Mouse (Mus musculus): Measurements from ENCODE around the gene Nprl3. TPM values are rescaled to one million over a fixed set of nuclear protein-coding genes. Genes with fewer than 3 reads are reported as not detected.

Nprl3 gene
- polyA plus RNA-seq, 1 experiment from 2014 or later: 47.8 TPM

- no peak overlapping the region for H3K4me3 ChIP-seq
- H3K27ac ChIP-seq (replicated peaks): no peak overlapping the region
- H3K36me3 ChIP-seq (replicated peaks): peaks cover 97% of the 10 kb centered on the region
- no peaks in the 10 kb centered on the region for H3K27me3 ChIP-seq (replicated peaks; ENCODE audit: low read depth, poor library complexity, severe bottlenecking)
- no peaks in the 10 kb centered on the region for H3K9me3 ChIP-seq
- 60% methylated on average over 9 of the region's 9 CpGs for WGBS
- 0 out of 2 replicates have a peak, but pooled peaks cover 6% of the 10 kb centered on the region for H3K4me1 ChIP-seq
- DNase-seq (ENCODE audit: low spot score): peak; percentile 63
Observed at GRCm38 (mm10) chr11:32236712-32237410, 30.6 kb downstream of the Nprl3 start.

GRCm38 (mm10) chr11:32236132-32236531 is 31.4 kb downstream of the Nprl3 start:
- Histone ChIP-seq H3K27me3 (replicated peaks; ENCODE audit: low read depth, poor library complexity, severe bottlenecking) (no peaks in the 10 kb centered on the region), H3K4me1 (0 out of 2 replicates have a peak, but pooled peaks cover 6% of the 10 kb centered on the region), H3K27ac (replicated peaks) (no peak overlapping the region), H3K9me3 (no peaks in the 10 kb centered on the region), H3K36me3 (replicated peaks) (peaks cover 97% of the 10 kb centered on the region), H3K4me3 (no peak overlapping the region)
- WGBS: 80% methylated on average over 2 of the region's 2 CpGs
- no peak for DNase-seq (ENCODE audit: low spot score)

- 85% methylated on average over 3 of the region's 3 CpGs for WGBS
- Histone ChIP-seq H3K36me3 (replicated peaks) (peaks cover 97% of the 10 kb centered on the region), H3K4me3 (no peak overlapping the region), H3K27me3 (replicated peaks; ENCODE audit: low read depth, poor library complexity, severe bottlenecking) (no peaks in the 10 kb centered on the region), H3K4me1 (0 out of 2 replicates have a peak, but pooled peaks cover 6% of the 10 kb centered on the region), H3K9me3 (no peaks in the 10 kb centered on the region), H3K27ac (replicated peaks) (no peak overlapping the region)
- DNase-seq (ENCODE audit: low spot score): no peak
Observed at GRCm38 (mm10) chr11:32235646-32236045, 31.9 kb downstream of the Nprl3 start.

GRCm38 (mm10) chr11:32234816-32235485 is 32.6 kb downstream of the Nprl3 start:
- DNase-seq (ENCODE audit: low spot score): no peak
- H3K9me3 ChIP-seq: no peaks in the 10 kb centered on the region
- H3K4me3 ChIP-seq: no peak overlapping the region
- H3K27me3 ChIP-seq (replicated peaks; ENCODE audit: low read depth, poor library complexity, severe bottlenecking): no peaks in the 10 kb centered on the region
- peaks cover 97% of the 10 kb centered on the region for H3K36me3 ChIP-seq (replicated peaks)
- 0 out of 2 replicates have a peak, but pooled peaks cover 6% of the 10 kb centered on the region for H3K4me1 ChIP-seq
- 93% methylated on average over 6 of the region's 6 CpGs for WGBS
- no peak overlapping the region for H3K27ac ChIP-seq (replicated peaks)

- Histone ChIP-seq H3K36me3 (replicated peaks) (peaks cover 99% of the 10 kb centered on the region), H3K4me3 (no peak overlapping the region), H3K9me3 (no peaks in the 10 kb centered on the region), H3K27ac (replicated peaks) (no peak overlapping the region), H3K27me3 (replicated peaks; ENCODE audit: low read depth, poor library complexity, severe bottlenecking) (no peaks in the 10 kb centered on the region), H3K4me1 (0 out of 2 replicates have a peak, but pooled peaks cover 6% of the 10 kb centered on the region)
- DNase-seq (ENCODE audit: low spot score): no peak
- 91% methylated on average over 3 of the region's 3 CpGs for WGBS
Observed at GRCm38 (mm10) chr11:32233895-32234294, 33.6 kb downstream of the Nprl3 start.

GRCm38 (mm10) chr11:32232848-32233247 is 34.7 kb downstream of the Nprl3 start:
- peaks cover 98% of the 10 kb centered on the region for H3K36me3 ChIP-seq (replicated peaks)
- WGBS: 81% methylated on average over 10 of the region's 10 CpGs
- no peak overlapping the region for H3K4me3 ChIP-seq
- peaks cover 6% of the 10 kb centered on the region; the same call in 1 of the 2 replicates for H3K4me1 ChIP-seq
- no peaks in the 10 kb centered on the region for H3K27me3 ChIP-seq (replicated peaks; ENCODE audit: low read depth, poor library complexity, severe bottlenecking)
- H3K27ac ChIP-seq (replicated peaks): no peak overlapping the region
- DNase-seq (ENCODE audit: low spot score): no peak
- H3K9me3 ChIP-seq: no peaks in the 10 kb centered on the region

- H3K9me3 ChIP-seq: no peaks in the 10 kb centered on the region
- H3K27ac ChIP-seq (replicated peaks): no peak overlapping the region
- H3K4me1 ChIP-seq: peaks cover 20% of the 10 kb centered on the region
- no peaks in the 10 kb centered on the region for H3K27me3 ChIP-seq (replicated peaks; ENCODE audit: low read depth, poor library complexity, severe bottlenecking)
- peaks cover 82% of the 10 kb centered on the region for H3K36me3 ChIP-seq (replicated peaks)
- WGBS: 90% methylated on average over 2 of the region's 2 CpGs
- H3K4me3 ChIP-seq: no peak overlapping the region
- DNase-seq (ENCODE audit: low spot score): no peak
Observed at GRCm38 (mm10) chr11:32231125-32231524, 36.4 kb downstream of the Nprl3 start.

GRCm38 (mm10) chr11:32230220-32230619 is 37.3 kb downstream of the Nprl3 start:
- H3K27me3 ChIP-seq (replicated peaks; ENCODE audit: low read depth, poor library complexity, severe bottlenecking): no peaks in the 10 kb centered on the region
- H3K4me3 ChIP-seq: no peak overlapping the region
- no peak for DNase-seq (ENCODE audit: low spot score)
- peaks cover 73% of the 10 kb centered on the region for H3K36me3 ChIP-seq (replicated peaks)
- peaks cover 29% of the 10 kb centered on the region for H3K4me1 ChIP-seq
- no peaks in the 10 kb centered on the region for H3K9me3 ChIP-seq
- no peak overlapping the region for H3K27ac ChIP-seq (replicated peaks)
- 83% methylated on average over 4 of the region's 4 CpGs for whole genome bisulfite sequencing

GRCm38 (mm10) chr11:32228292-32228845 is 39.1 kb downstream of the Nprl3 start:
- H3K36me3 ChIP-seq (replicated peaks): peaks cover 54% of the 10 kb centered on the region
- peaks cover 46% of the 10 kb centered on the region for H3K4me1 ChIP-seq
- WGBS: 88% methylated on average over 3 of the region's 3 CpGs
- no peak overlapping the region for H3K27ac ChIP-seq (replicated peaks)
- H3K4me3 ChIP-seq: no peak overlapping the region
- no peak for DNase-seq (ENCODE audit: low spot score)
- H3K9me3 ChIP-seq: no peaks in the 10 kb centered on the region
- peaks cover 6% of the 10 kb centered on the region; the same call in 1 of the 2 replicates for H3K27me3 ChIP-seq (replicated peaks; ENCODE audit: low read depth, poor library complexity, severe bottlenecking)

- WGBS: 91% methylated on average over 9 of the region's 9 CpGs
- H3K4me1 ChIP-seq: peaks cover 50% of the 10 kb centered on the region
- H3K9me3 ChIP-seq: no peaks in the 10 kb centered on the region
- H3K27ac ChIP-seq (replicated peaks): 0 out of 2 replicates have a peak overlapping the region, but pooled peaks have one; percentile 90
- no peak for DNase-seq (ENCODE audit: low spot score)
- H3K4me3 ChIP-seq: peak overlapping the region; percentile 69; the same call in 1 of the 2 replicates
- H3K36me3 ChIP-seq (replicated peaks): peaks cover 46% of the 10 kb centered on the region
- H3K27me3 ChIP-seq (replicated peaks; ENCODE audit: low read depth, poor library complexity, severe bottlenecking): peaks cover 15% of the 10 kb centered on the region; the same call in 1 of the 2 replicates
Observed at GRCm38 (mm10) chr11:32227555-32227954, 40.0 kb downstream of the Nprl3 start.

- H3K4me1 ChIP-seq: peaks cover 55% of the 10 kb centered on the region
Observed at GRCm38 (mm10) chr11:32227041-32227440, 40.5 kb downstream of the Nprl3 start.

GRCm38 (mm10) chr11:32226124-32226871 is 41.2 kb downstream of the Nprl3 start, which contains the start of gene Mpg:
Mpg (plus strand) TSS chr11:32226505.
- H3K4me1 ChIP-seq: peaks cover 61% of the 10 kb centered on the region
- peak; percentile 92 for DNase-seq (ENCODE audit: low spot score)
- peaks cover 34% of the 10 kb centered on the region for H3K36me3 ChIP-seq (replicated peaks)
- H3K27ac ChIP-seq (replicated peaks): peak within 1 kb of the TSS; percentile 90
- peak within 1 kb of the TSS; percentile 69 for H3K4me3 ChIP-seq
- peaks cover 17% of the 10 kb centered on the region; the same call in 1 of the 2 replicates for H3K27me3 ChIP-seq (replicated peaks; ENCODE audit: low read depth, poor library complexity, severe bottlenecking)
- no peaks in the 10 kb centered on the region for H3K9me3 ChIP-seq
- WGBS: 3% methylated on average over 47 of the region's 47 CpGs

More at GRCm38 (mm10) chr11:32227041-32227440, 40.5 kb downstream of the Nprl3 start:
- Histone ChIP-seq H3K27ac (replicated peaks) (peak overlapping the region; percentile 90), H3K9me3 (no peaks in the 10 kb centered on the region), H3K27me3 (replicated peaks; ENCODE audit: low read depth, poor library complexity, severe bottlenecking) (peaks cover 17% of the 10 kb centered on the region; the same call in 1 of the 2 replicates), H3K4me3 (peak overlapping the region; percentile 69), H3K36me3 (replicated peaks) (peaks cover 41% of the 10 kb centered on the region)
- DNase-seq (ENCODE audit: low spot score): no peak
- 50% methylated on average over 1 of the region's 1 CpGs for WGBS

Data from embryonic facial prominence, embryonic 10.5 days (tissue).